Mouse (Mus musculus) kidney, postnatal 0 days (tissue): ENCODE measurements around the gene Slc6a11. TPM values are rescaled to one million over a fixed set of nuclear protein-coding genes. Genes with fewer than 3 reads are reported as not detected.

ENCODE experiments used
- ATAC-seq: fragments of 200-750 bp; cut with Nextera tagmentation; replicated peaks from 2 replicates; pipeline ENCODE4 v1.8.0; 2017; ENCODE audit warnings: low read depth, moderate number of reproducible peaks, moderate TSS enrichment, moderate library complexity; ENCODE audit not compliant: low FRiP score
- DNase-seq: peaks from one replicate; pipeline ENCODE4 v3.0.0-alpha.2; 2016; ENCODE audit warnings: low spot score
- H3K27ac ChIP-seq: fragments of 300-500 bp; sonication (generic); 2 replicates; pipeline ENCODE4 v1.5.1; 2014; ENCODE audit warnings: mild to moderate bottlenecking
- H3K27me3 ChIP-seq: fragments of 300-500 bp; sonication (generic); 2 replicates; pipeline ENCODE4 v1.6.1; 2014; ENCODE audit warnings: low read length, mixed read lengths; ENCODE audit not compliant: insufficient read depth
- H3K36me3 ChIP-seq: fragments of 300-500 bp; sonication (generic); 2 replicates; pipeline ENCODE4 v1.6.1; 2014; ENCODE audit warnings: low read length, mixed read lengths; ENCODE audit not compliant: insufficient read depth
- H3K4me1 ChIP-seq: fragments of 300-500 bp; sonication (generic); replicated peaks from 2 replicates; pipeline ENCODE4 v1.6.1; 2014; ENCODE audit warnings: antibody characterized with exemption, low read length, mixed read lengths; ENCODE audit not compliant: insufficient read depth
- H3K4me2 ChIP-seq: fragments of 300-500 bp; sonication (generic); 2 replicates; pipeline ENCODE4 v1.6.1; 2014; ENCODE audit warnings: mild to moderate bottlenecking, low read length, moderate library complexity, mixed read lengths
- H3K4me3 ChIP-seq: fragments of 300-500 bp; sonication (generic); replicated peaks from 2 replicates; pipeline ENCODE4 v1.5.1; 2014; ENCODE audit warnings: low read depth, low read length
- H3K9ac ChIP-seq: fragments of 300-500 bp; sonication (generic); 2 replicates; pipeline ENCODE4 v1.6.1; 2014; ENCODE audit warnings: low read depth, low read length
- H3K9me3 ChIP-seq: fragments of 300-500 bp; sonication (generic); replicated peaks from 2 replicates; pipeline ENCODE4 v1.6.1; 2016; ENCODE audit warnings: low read length, inconsistent platforms, mixed read lengths
- CTCF ChIP-seq: IDR thresholded peaks from 2 replicates; pipeline ENCODE4 v1.5.1; 2016; ENCODE audit warnings: antibody characterized with exemption, low read depth, mild to moderate bottlenecking, moderate library complexity
- WGBS: fragments of 180-500 bp; shearing (Covaris S2); extraction: QIAGEN DNeasy Blood & Tissue Kit; methylation state at CpG from one replicate; pipeline ENCODE4 v1.1.7; 2014; 5-methylcytosine and 5-hydroxymethylcytosine counted together
- polyA plus RNA-seq: library from polyadenylated mRNA; unstranded; fragments of >200 nt; fragmentation: Nextera tagmentation; extraction: Ambion mirVana; gene quantifications from 2 replicates; pipeline ENCODE4 v1.2.1, GENCODE M21; 2015

Slc6a11 gene
- polyA plus RNA-seq, 1 experiment from 2014 or later = 0.04 TPM

DNA sequence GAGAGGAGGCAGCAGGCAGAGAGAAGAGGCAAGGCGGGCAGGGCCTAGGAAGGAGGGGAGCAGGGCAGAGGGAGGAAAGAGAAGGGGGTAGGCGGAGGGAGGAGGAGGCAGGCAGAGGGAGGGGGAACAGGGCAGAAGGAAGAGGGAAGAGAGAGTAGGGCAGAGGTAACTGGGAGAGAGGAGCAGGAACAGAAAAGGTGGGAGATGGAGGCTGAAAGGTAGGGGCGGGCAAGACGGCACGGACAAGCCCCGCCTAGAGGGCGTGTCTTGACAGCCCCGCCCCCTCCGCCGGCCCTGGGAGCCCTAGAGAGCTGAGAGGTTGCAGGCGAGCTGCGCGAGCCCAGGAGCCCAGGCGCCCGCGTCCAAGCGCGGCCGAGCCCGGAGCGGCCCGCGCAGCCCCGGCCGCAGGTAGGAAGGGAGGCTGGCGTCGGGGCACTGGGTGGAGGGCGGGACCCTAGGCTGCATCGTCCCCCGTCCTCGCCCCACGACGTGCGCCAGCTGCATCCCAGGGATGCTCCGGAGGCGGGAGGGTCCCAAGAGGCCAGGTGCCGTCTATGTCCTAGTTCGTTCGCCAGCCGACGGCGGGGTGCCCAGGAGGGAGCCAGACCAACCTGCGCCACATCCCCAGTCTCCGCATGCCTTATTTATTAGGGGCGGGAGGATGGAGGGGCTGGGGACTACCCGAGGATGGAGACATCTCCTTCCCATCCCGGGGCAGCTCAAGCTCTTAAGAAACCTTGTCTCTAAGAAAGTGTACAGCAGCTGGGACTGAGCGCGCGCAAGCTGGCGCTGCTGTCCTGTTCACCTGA is 151.6 kb downstream of the Slc6a11 start, which contains the start of gene Slc6a1:
Slc6a1 (plus strand) TSS at position 167 of the 809 bp plus-strand sequence.
- WGBS = 2% methylated on average over 51 of the region's 51 CpGs
- ATAC-seq = peak; percentile 88

DNA sequence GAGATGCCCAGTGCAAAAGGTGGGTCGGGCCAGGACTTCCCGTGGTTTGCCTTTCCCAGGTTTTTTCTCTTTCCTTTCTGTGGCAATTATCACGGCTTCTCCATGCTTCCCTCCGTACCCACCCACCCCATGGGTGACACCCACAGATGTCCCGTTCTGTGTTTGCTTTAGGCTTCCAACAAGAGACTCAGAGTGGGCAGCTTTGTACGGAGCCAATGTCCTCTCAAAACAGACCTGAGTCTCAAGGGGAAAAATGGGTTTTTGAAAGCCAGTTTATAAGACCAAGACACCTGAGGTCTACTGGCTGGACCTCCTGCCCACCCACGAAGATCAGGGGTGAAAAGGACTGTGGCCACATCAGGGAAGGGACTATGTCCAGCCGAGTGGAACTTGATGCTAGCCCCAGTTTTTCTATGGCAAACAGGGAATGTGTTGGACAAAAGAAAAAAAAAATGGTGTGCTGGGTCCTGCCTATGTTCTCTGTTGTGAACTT is 152.3 kb downstream of the Slc6a11 start:
- WGBS = 12% methylated on average over 8 of the region's 8 CpGs
- Histone ChIP-seq H3K27me3 (peaks cover 48% of the 10 kb centered on the region), H3K4me3 (no peak overlapping the region), H3K9me3 (no peaks in the 10 kb centered on the region), H3K9ac (no peak overlapping the region), H3K36me3 (no peaks in the 10 kb centered on the region), H3K27ac (no peak overlapping the region), H3K4me2 (no peak overlapping the region), H3K4me1 (no peaks in the 10 kb centered on the region; the same call in 1 of the 2 replicates)
- ATAC-seq = peak; percentile 27; the same call in 1 of the 2 replicates
- DNase-seq = no peak
- TF ChIP-seq CTCF = no peak

More for the DNA sequence above, 151.6 kb downstream of the Slc6a11 start, which contains the start of gene Slc6a1:
- no peak for TF ChIP-seq CTCF
- Histone ChIP-seq H3K4me2 (0 out of 2 replicates have a peak within 1 kb of the TSS, but pooled peaks have one; percentile 13), H3K4me1 (no peaks in the 10 kb centered on the region; the same call in 1 of the 2 replicates), H3K9ac (no peak within 1 kb of the TSS), H3K9me3 (no peaks in the 10 kb centered on the region), H3K27me3 (peaks cover 48% of the 10 kb centered on the region), H3K27ac (no peak within 1 kb of the TSS), H3K4me3 (0 out of 2 replicates have a peak within 1 kb of the TSS, but pooled peaks have one; percentile 11), H3K36me3 (no peaks in the 10 kb centered on the region)
- DNase-seq = peak; percentile 68

DNA sequence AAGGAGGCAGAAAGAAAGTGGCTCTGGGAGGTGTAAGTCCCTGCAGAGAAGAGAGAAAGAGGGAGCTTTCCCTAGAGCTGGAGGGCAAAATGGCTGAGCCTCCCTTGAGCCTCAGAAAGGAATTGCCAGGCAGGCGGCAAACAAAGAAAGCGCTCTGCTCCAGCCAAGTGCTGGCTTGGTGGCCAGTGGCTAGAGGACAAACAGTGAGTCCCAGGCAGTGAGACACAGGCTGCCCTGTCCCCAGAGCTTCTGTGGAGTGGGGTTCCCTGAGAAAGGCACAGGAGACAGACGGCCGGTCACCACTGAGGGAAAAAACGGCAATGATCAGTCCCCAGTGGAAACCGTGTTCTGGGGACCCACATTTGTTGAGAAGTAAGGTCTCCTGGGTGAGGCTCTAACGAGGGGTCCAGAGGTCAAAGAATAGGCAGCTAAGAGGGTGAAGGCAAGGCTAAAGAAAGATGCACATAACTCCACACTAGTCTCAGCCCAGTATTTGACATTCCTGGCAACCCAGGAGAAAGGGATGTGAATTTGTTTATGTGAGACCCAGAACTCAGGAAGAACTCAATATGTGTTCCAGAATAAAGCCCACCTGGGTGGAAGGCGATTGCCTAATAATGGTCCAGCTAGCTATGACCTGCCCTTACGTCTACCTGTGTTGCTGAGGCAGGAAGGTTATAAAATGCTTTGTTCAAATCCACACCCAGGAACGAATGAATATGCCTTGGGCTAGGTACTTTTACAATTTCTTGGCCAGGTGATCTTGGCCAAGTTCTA is 153.1 kb downstream of the Slc6a11 start:
- no peak for ATAC-seq
- no peak overlapping the region for H3K27ac ChIP-seq

DNA sequence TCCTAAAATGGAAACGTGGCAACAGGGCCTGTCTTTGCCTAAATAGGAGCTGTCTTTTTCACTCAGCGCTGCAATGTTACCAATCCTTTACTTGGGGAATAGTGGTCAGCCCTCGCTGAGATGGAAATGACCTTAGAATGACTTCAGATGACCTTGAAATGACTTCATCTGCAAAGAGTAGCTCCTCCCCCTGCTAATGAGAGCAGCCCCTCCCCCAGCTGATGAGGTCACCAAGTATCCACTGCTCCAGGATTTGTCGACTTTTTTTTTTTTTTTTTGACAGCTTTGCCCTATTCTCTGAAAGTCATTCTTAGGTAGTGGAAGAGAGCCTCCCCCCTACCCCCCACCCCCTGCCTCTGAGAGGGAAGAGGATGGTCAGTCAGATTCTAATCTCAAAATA is 154.4 kb downstream of the Slc6a11 start:
- Histone ChIP-seq H3K4me3 (no peak overlapping the region), H3K4me1 (no peaks in the 10 kb centered on the region; the same call in 1 of the 2 replicates), H3K27ac (no peak overlapping the region), H3K9me3 (no peaks in the 10 kb centered on the region), H3K4me2 (no peak overlapping the region), H3K9ac (no peak overlapping the region), H3K36me3 (no peaks in the 10 kb centered on the region), H3K27me3 (peaks cover 48% of the 10 kb centered on the region)
- no peak for TF ChIP-seq CTCF
- WGBS = 17% methylated on average over 4 of the region's 4 CpGs
- no peak for ATAC-seq
- no peak for DNase-seq

More for the DNA sequence above, 153.1 kb downstream of the Slc6a11 start:
- no peaks in the 10 kb centered on the region; the same call in 1 of the 2 replicates for H3K4me1 ChIP-seq
- no peak overlapping the region for H3K4me3 ChIP-seq
- H3K9ac ChIP-seq = no peak overlapping the region
- no peak for DNase-seq
- no peaks in the 10 kb centered on the region for H3K36me3 ChIP-seq
- TF ChIP-seq CTCF = no peak
- peaks cover 48% of the 10 kb centered on the region for H3K27me3 ChIP-seq
- 53% methylated on average over 10 of the region's 10 CpGs for WGBS
- no peak overlapping the region for H3K4me2 ChIP-seq
- H3K9me3 ChIP-seq = no peaks in the 10 kb centered on the region

DNA sequence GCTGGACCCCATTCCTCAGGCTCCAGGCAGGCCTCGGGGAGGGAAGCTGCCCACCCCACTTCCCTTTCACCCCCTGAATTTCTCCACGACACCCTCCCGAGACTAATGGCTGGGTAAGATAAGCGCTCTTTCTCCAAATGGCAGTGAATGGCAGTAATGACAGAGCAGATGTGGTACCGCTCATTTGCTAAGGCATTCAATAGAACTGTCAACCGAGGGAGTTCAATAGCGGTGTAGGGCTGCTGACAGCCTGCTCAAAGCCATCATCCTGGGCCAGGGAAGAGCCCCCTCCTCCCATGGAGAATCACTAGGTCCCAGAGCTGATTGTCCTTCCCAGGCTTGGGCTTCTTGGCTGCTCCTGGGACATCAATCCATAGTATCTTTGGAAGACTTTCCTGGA is 158.1 kb downstream of the Slc6a11 start:
- Histone ChIP-seq H3K36me3 (no peaks in the 10 kb centered on the region), H3K9me3 (no peaks in the 10 kb centered on the region), H3K27ac (no peak overlapping the region), H3K4me1 (no peaks in the 10 kb centered on the region), H3K4me3 (no peak overlapping the region), H3K27me3 (peaks cover 19% of the 10 kb centered on the region), H3K4me2 (no peak overlapping the region), H3K9ac (no peak overlapping the region)
- ATAC-seq = no peak
- WGBS = 21% methylated on average over 7 of the region's 7 CpGs
- TF ChIP-seq CTCF = no peak
- no peak for DNase-seq

DNA sequence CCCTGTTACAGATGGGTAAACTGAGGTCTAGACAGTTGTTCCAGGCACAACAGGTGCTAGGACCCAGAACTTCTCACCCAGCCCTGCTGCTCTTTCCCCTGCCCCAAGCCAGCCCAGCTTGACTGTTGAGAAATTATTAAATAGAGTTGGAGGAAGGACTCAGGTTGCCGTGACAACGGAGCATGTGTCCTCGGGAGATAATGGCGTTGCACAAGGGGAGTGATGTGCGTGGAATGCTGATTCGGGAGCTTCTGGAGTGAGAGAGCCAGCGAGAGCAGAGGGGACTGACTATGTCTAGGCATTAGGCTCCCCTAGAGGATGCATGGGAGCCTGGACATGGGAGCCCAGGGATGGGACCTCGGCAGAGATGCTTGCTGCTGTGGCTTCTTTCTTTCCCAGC is 159.1 kb downstream of the Slc6a11 start:
- WGBS = 54% methylated on average over 8 of the region's 8 CpGs

More for the DNA sequence above, 159.1 kb downstream of the Slc6a11 start:
- no peak overlapping the region for H3K4me2 ChIP-seq
- H3K4me3 ChIP-seq = no peak overlapping the region
- no peak for ATAC-seq
- H3K9ac ChIP-seq = no peak overlapping the region
- TF ChIP-seq CTCF = no peak
- no peaks in the 10 kb centered on the region for H3K9me3 ChIP-seq
- peaks cover 8% of the 10 kb centered on the region; the same call in 1 of the 2 replicates for H3K27me3 ChIP-seq
- no peaks in the 10 kb centered on the region for H3K4me1 ChIP-seq
- no peak for DNase-seq
- no peak overlapping the region for H3K27ac ChIP-seq
- no peaks in the 10 kb centered on the region for H3K36me3 ChIP-seq
